Mouse (Mus musculus): ENCODE results near the gene Epn1.

Gene Epn1

DNA sequence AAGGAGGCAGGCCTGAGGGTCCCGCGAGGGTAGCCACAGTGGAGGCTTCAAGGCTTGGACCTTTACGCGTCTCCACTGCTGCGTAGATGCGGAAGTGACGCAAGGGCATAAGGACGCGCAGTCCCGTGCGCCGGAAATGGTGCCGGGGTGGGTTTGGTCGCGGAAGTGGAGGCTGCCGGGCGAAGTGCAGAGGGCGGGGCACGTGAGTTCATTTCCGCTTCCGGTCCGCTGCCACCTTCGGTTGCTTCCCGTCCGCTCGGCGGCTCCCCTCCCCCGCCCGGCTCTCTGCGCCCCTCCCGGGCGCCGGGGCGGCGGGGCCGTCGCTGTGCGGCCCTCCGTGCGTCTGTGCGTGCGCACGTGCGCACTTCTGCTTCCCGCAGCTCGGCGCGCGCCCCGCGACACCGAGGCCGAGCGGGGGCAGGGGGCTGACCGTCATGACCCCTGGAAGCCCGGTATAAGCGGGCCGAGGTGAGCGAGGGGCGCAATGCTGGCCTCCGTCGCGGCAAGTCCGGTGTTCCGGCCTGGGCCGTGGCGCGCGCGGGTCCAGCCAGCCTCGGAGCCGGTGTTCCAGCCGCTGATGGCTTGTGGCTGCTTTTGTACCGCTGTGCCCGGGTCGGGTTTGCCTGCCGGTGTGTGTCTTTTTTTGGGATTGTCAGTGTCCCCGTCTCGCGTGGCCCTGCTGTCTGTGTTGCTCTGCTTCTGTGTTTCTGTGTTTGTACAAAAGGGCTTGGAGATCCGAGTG lies at the start of gene Epn1:
TSS of gene Epn1 (plus strand) at position 226 of the 742 bp plus-strand sequence.
- DNase-seq (ENCODE audit: low read depth, low spot score), result peak; percentile 84

DNA sequence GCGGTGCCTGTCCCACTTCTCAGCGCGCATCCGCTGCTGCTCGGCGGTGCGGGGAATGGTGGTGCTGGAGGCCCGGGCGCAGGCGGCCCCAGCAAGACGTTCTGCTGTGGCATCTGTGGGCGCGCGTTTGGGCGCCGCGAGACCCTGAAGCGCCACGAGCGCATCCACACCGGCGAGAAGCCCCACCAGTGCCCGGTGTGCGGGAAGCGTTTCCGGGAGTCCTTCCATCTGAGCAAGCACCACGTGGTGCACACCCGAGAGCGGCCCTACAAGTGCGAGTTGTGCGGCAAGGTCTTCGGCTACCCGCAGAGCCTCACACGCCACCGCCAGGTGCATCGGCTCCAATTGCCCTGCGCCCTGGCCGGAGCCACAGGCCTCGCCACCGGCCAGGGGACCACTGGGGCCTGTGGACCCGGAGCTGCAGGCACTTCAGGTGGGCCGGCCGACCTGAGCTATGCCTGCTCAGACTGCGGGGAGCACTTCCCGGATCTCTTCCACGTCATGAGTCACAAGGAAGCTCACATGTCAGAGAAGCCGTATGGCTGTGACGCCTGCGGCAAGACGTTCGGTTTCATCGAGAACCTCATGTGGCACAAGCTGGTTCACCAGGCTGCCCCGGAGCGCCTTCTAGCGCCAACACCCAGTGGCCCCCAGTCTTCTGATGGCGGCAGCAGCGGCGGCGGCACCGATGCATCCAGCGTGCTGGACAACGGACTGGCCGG lies 49.3 kb upstream of the Epn1 start:
- DNase-seq (ENCODE audit: low read depth, low spot score), result no peak

DNA sequence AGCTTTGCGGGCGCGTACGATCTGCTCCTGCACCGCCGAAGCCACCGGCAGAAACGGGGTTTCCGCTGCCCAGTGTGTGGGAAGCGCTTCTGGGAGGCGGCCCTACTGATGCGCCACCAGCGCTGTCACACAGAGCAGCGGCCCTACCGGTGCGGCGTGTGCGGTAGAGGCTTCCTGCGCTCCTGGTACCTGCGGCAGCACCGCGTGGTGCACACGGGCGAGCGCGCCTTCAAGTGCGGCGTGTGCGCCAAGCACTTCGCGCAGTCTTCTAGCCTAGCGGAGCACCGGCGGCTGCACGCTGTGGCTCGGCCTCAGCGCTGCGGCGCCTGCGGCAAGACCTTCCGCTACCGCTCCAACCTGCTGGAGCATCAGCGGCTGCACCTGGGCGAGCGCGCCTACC lies 48.5 kb upstream of the Epn1 start:
- DNase-seq (ENCODE audit: low read depth, low spot score), result no peak

DNA sequence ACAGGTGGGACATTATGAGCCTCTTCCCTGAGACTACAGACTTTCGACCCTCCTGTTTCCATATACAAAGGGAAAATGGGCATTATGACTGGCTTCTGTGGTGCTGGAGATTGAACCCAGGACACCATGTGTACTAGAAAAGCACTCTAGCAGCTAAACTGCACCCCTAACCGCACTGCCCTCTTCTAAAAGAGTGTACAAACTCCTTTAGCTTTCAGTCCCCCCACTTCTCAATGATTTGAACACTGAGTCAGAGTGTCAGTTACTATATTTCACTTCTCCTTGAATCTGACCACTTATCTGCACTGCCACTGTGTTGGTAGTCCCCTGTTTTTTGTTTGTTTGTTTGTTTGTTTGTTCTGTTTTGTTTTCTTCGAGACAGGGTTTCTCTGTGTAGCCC lies 46.2 kb upstream of the Epn1 start, which contains the start of gene 4632433K11Rik:
TSS of gene 4632433K11Rik (plus strand) at position 301 of the 400 bp plus-strand sequence.
- no peak for DNase-seq (ENCODE audit: low read depth, low spot score)

DNA sequence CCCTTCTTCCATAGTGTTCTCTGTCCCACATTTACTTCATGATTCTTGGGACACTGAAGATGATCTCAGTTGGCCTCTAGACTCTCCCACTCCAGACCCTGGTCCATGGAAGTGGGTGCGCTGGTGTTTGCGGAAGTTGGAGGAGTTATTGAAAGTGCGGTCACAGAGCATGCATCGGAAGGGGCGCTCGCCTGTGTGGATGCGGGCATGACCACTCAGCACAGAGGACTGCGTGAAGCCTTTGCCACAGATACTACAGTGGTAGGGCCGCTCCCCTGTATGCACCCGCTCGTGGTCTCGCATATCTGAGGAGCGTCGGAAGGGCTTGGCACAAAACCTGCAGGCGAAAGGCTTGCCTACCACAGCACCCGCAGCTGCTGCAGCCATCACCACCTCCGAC lies 44.4 kb upstream of the Epn1 start:
- no peak for DNase-seq (ENCODE audit: low read depth, low spot score)

DNA sequence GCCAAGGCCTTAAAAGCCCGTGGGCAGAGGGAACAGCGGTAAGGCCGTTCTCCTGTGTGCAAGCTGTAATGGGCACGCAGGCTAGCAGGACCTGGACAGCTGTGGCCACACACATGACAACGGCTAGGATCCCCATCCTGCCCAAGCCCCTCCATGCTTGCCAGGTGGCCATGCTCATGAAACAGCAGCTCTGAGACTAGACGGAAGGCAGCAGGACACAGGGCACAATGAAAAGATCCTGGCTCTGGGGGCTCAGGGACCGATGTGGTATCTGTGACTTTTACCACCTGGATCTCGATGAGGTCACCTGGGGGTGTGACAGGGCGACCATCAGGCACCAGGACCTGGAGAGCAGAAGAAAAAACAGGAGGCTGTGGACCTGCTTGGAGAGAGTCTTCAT lies 43.9 kb upstream of the Epn1 start:
- DNase-seq (ENCODE audit: low read depth, low spot score), result no peak

DNA sequence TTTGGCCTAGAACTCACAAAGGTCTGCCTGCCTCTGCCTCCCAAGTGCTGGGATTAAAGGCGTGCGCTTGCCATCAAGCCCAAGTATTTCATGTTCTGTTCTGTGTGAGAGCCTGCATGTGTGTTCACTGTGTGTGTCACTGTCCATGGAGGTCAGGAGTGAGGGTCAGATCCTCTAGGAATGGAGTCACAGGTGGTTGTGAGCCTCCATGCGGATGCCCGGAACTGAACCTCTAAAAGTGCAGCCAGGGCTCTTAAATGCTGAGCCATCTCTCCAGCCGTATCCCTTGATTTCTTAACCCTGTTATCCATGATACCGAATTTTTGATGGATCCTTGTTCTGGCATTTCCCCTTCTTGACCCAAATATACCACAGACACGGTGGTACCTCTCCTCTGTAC lies 43.0 kb upstream of the Epn1 start:
- no peak for DNase-seq (ENCODE audit: low read depth, low spot score)

DNA sequence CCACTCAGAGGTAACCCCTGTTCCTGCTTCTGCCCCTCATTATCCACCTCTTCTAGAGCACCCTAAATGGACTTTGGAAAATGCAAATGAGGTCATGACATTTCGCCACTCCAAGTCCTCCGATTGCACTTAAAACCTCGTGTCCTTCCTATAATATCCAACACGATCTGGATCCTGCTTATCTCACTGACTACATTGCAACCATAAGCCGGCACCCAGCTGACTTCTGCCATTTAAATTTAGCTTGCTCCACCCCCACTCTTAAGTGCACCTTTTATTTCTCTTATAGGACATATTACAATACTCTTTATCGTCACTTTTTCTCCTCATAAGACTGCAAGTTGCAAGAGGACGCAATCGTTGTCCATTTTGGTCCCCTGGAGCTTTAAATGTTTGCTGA lies 42.6 kb upstream of the Epn1 start:
- no peak for DNase-seq (ENCODE audit: low read depth, low spot score)

DNA sequence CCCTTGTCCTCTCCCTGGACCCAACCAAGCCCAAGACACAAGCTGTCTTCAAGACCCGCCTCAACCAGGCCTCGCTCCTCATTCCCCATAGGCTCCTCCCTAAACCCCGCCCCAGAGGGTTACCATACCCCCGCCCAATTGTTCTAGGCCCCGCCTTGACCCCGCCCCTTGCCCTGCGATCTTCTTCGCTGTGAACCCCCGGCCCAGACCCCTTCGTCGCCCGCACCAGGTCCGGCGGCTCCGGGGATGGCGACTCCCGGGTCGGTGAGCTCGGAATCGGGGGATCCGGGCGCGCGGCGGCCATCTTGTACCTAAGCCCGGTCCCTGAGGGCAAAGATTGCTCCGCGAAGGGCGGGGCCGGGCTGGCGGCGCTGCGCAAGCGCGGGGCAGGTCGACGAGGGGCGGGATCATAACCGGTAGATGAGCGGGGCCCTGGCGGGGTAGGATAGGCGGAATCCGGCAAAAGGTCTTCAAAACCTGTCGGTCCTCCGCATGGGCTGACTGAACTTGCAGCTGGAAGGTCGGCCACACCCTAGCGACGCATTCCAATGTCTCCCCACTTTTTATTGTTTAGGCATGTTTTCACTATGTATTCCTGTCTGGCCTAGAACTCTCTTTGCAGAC lies 41.8 kb upstream of the Epn1 start, which contains the start of gene Zfp784:
TSS of gene Zfp784 (minus strand) at position 338 of the 624 bp plus-strand sequence.
- DNase-seq (ENCODE audit: low read depth, low spot score), result peak; percentile 87

DNA sequence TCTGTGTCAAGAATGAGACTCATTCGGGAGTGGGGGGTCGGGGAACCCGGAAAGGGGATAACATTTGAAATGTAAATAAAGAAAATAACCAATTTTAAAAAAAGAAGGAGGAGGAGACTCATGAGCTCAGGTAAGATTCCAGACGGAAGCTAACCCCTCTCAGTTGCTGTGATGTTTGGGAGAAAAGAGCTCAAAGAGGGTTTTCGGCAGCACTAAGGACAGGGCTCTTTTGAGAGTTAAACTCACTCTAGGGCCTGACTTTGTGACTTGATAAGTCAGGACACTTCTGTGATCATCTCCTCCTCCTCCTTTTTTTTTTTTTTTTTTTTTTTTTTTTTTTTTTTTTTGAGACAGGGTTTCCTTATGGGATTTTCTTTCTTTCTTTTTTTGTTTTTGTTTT lies 41.1 kb upstream of the Epn1 start:
- DNase-seq (ENCODE audit: low read depth, low spot score), result no peak

DNA sequence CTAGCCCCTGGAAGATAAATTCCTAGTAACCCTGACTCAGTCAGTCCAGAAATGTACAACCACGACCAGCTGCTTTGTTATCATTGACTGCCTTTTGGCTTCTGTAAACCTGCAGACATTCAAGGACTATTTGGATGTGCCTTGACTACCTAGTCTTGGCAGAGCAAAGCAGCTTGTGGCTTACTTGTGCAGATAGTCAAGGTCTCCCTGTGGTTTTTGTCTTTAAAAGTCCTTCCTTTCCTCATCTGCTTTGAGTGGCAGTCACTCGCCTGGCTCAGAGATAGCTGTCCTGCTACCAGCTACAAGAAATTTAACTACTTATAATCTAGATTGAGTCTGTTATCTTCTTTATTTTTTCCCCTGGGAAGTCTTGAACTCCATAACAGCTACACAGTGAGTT lies 35.1 kb upstream of the Epn1 start:
- DNase-seq (ENCODE audit: low read depth, low spot score), result no peak

DNA sequence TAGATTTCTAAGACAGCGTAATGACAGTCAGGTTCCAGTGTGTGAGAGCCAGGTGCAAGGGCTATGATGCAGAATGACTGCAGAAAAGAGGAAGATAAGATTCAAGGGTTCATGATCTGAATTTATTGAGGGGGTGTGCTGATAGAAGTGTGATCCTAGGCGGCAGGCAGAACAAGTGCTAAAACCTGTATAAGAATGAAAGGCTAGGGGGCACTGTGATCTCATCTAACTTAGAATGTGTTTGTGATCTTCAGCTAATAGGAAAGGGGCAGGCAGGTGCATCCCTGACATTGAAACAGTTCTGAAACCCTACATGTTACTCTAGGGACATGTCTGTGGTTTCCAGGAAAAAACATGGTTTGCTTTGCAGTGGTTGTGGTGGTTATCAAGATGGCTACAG lies 33.9 kb upstream of the Epn1 start:
- no peak for DNase-seq (ENCODE audit: low read depth, low spot score)

DNA sequence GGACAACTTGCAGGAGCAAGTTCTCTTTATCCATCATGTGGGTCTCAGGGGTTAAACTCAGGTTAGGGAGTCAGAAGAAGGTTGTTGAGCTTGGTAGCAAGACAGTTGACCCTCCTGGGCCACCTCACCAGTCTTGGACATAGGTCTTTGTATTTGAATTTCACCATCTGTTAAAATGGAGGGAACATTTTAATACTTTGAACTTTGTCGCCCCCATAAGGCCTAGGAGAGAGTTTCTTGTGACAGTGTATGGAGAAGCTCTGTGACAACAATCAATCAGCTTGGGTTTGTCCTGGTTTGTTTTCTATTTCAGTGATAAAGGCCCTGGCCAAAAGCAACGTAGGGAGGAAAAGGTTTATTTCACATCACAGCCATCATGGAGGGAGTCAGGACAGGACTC lies 32.7 kb upstream of the Epn1 start:
- DNase-seq (ENCODE audit: low read depth, low spot score), result no peak

DNA sequence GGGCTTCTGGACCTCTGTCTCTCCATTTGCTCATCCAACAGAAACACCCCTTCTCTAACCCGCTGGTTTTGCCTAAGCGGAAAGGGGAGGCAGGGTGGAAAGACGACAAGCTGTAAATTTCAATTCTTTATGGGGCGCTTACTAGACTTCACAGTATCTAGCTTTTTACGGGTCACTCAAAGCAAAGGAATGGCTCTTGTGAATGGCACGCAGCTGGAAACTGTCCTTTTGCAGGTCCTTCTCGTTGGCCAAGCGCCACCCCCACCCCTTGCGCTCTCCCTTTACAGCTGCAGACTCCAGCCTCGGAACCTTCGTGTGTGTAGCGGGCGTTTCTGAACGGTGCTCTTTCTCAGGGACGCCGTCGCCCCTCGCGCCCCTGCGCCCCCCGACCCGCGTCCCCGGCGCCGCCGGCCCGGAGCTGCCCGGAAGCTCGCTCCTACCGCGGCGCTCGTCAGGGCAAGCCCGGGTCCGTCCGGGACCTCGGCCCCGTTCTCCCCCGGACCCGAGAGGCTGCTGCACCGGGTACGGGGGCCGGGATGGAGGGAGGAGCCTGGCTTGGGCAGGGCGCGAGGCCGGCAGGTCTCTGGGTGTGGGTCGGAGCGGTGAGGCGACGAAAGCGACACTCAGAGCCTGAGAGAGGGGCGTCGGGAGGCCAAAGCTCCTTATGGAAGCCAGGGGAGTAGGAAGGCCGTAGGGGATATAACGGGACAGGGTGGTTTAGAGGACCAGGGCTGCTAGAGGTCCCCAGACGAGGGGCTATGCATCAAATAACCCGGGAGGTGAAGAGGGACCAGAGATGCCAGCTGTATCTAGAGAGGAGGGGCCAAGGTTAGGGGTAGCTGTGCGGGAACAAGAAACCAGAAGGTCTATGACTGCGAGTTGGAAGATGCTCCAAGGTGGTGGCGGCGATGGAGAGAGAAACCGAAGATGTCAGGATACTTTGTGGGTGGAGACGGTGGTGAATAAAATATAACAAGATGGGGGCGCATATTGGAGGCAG lies 28.5 kb upstream of the Epn1 start, which contains the start of gene Zfp580:
TSS of gene Zfp580 (plus strand) at position 346 of the 1,000 bp plus-strand sequence.
- no peak for DNase-seq (ENCODE audit: low read depth, low spot score)

DNA sequence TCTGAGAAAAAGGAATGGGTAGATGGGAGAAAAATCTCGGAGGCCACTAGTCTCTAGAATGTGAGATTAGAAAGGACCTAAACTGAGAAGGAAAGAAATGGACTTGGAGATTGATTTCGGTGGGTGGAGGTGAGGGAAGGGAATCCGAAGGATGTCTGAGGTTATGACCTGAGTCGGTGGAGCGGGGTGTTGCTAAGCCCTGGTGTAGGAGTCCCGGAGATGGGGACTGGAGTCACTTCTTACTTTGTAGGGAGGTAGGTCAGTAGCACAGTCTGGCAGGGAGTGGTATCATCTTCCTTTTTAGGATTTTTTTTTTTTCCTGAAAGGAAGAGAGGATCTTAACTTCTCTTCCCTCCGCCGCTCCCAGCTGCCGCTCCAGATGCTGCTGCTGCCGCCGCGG lies 27.6 kb upstream of the Epn1 start:
- no peak for DNase-seq (ENCODE audit: low read depth, low spot score)

DNA sequence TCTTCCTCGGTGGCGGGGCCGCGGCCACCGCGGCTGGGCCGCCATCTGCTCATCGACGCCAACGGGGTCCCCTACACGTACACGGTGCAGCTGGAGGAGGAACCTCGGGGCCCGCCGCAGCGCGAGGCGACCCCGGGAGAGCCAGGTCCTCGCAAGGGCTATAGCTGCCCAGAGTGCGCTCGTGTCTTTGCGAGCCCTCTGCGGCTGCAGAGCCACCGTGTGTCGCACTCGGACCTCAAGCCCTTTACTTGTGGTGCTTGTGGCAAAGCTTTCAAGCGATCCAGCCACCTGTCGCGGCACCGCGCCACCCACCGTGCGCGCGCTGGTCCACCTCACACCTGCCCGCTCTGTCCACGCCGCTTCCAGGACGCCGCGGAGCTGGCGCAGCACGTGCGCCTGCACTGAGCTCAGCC lies 27.1 kb upstream of the Epn1 start:
- DNase-seq (ENCODE audit: low read depth, low spot score), result no peak

DNA sequence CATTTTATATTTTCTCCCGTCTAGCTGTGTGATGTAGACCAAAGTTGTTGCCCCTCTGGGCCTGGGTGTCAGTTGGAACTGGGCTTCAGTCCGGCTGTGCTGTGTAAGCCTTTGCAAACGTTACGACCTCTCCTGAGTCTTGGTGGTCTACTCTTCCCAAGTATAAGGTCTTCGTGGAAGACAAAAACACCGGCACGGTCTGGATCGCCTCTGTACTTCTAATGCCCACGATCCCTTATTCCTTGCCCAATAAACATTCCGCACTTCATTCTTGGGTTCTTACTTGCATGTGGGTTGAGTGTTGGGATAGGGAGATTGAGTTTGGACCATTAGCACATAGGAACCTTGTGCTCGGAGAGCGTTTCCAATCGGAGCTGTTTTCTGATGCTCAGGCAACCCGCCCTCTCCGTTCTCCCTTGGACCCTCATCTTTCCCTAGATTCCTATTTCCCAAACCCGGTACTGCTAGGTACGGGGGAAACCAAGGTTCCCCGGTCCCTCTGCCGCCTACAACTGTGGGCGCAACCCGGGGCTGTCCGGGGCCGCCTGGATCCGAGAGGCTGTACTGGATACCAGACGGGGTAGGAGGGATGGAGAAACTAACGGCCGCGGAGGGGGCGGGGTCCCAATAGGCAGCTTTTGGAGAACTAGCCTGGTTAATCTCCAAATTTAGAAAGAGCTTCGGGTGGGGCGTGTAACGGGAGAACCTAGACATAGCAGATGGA lies 26.4 kb upstream of the Epn1 start:
- no peak for DNase-seq (ENCODE audit: low read depth, low spot score)

DNA sequence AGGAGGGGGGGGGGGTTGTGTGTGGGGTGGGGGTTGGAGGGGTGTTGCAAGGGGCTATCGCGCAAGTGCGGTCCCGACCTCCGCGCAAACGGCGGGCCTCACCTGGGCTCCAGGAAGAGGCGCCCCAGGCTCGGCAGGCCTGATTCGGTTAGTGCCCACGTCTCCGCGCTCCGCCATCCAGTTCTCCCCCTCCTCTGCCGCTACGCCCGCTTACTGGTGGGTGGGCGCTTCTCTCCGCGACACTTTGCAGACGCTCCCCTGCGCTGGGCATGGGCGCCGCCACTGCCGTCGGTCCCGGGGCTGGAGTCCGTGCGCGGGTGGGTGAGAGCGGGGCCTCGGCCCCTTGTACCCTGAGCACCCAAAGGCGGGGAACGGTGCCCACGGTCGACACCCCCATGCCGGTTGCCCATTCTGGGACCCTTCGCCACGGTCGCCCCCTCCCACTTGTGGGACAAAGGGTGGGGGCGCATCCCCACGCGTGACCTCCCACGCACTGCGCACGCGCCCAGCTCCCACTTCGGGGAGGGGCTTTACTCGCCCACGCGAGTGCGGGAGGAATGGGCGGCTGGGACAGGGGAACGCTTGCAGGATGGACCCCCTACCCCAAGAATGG lies 23.3 kb upstream of the Epn1 start:
- no peak for DNase-seq (ENCODE audit: low read depth, low spot score)

DNA sequence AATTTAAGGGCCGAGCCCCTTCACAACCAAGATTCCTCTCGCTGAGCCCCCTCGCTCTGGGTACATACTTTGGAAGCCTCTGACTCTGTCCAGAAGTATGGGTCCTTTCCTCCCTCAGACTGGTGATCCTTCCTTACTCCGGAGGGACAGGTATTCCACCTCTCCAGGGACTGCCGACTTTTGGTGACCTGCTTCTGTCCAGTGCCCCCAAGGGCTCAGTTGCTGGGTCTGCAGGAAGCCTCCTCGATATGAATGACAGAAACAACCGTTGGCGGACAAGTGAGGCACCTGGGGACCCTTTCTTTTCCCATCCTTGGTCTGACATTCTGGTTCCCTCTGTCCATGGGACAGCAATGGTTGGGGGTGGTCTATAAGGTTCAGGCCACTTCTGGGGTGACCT lies 22.7 kb upstream of the Epn1 start:
- DNase-seq (ENCODE audit: low read depth, low spot score), result no peak

DNA sequence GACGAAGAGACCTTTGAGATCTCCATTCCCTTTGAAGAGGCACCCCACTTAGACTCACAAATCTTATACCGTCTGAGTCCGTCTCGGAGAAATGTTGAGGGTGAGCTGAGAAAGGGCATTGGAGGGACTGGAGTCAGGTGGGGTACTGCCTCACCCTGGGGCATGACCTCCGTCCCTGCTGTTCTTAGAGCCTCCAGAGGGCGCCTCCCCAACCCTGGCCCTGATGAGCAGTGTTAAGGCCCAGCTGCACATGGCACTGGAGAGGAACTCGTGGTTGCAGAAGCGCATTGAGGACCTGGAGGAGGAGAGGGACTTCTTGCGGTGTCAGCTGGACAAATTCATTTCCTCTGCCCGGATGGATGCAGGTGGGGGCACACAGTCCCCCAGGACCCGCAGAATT lies 22.2 kb upstream of the Epn1 start:
- DNase-seq (ENCODE audit: low read depth, low spot score), result no peak
